Mouse (Mus musculus): ENCODE results near the gene Adss.
"Not testable (repeated sequence)": the region's sequence is repeated elsewhere in the genome, so short reads cannot be mapped to it uniquely, and the experiment has no call there.

The Adss gene

GRCm38 (mm10) chr1:177796193-177796939 is at the start of gene Adss:
Adss (minus strand) TSS chr1:177796511.
- peak; percentile 98 for DNase-seq (ENCODE audit: low spot score)

- not testable (repeated sequence) for DNase-seq (ENCODE audit: low spot score)
Observed at GRCm38 (mm10) chr1:177845812-177846211, 49.5 kb upstream of the Adss start.

GRCm38 (mm10) chr1:177827776-177828175 is 31.5 kb upstream of the Adss start:
- DNase-seq (ENCODE audit: low spot score): not testable (repeated sequence)

- DNase-seq (ENCODE audit: low spot score): not testable (repeated sequence)
Observed at GRCm38 (mm10) chr1:177806772-177807171, 10.5 kb upstream of the Adss start.

- DNase-seq (ENCODE audit: low spot score): no peak
Observed at GRCm38 (mm10) chr1:177803511-177803910, 7.2 kb upstream of the Adss start.

GRCm38 (mm10) chr1:177797151-177797755 is 942 bp upstream of the Adss start:
- DNase-seq (ENCODE audit: low spot score): no peak

GRCm38 (mm10) chr1:177795421-177796192 is 704 bp downstream of the Adss start:
- DNase-seq (ENCODE audit: low spot score): no peak

GRCm38 (mm10) chr1:177794866-177795265 is 1.4 kb downstream of the Adss start:
- peak; percentile 7 for DNase-seq (ENCODE audit: low spot score)

GRCm38 (mm10) chr1:177792835-177793234 is 3.5 kb downstream of the Adss start:
- DNase-seq (ENCODE audit: low spot score): no peak

GRCm38 (mm10) chr1:177777397-177777796 is 18.9 kb downstream of the Adss start:
- no peak for DNase-seq (ENCODE audit: low spot score)

GRCm38 (mm10) chr1:177768931-177769330 is 27.4 kb downstream of the Adss start:
- DNase-seq (ENCODE audit: low spot score): no peak

- no peak for DNase-seq (ENCODE audit: low spot score)
Observed at GRCm38 (mm10) chr1:177757249-177757648, 39.1 kb downstream of the Adss start.

GRCm38 (mm10) chr1:177753496-177753895 is 42.8 kb downstream of the Adss start:
- no peak for DNase-seq (ENCODE audit: low spot score)

GRCm38 (mm10) chr1:177747869-177748540 is 48.3 kb downstream of the Adss start:
- no peak for DNase-seq (ENCODE audit: low spot score)

- DNase-seq (ENCODE audit: low spot score): peak; percentile 6
Observed at GRCm38 (mm10) chr1:177744521-177745325, 51.6 kb downstream of the Adss start.

GRCm38 (mm10) chr1:177742119-177742518 is 54.2 kb downstream of the Adss start:
- no peak for DNase-seq (ENCODE audit: low spot score)

- DNase-seq (ENCODE audit: low spot score): no peak
Observed at GRCm38 (mm10) chr1:177740707-177741106, 55.6 kb downstream of the Adss start.

- no peak for DNase-seq (ENCODE audit: low spot score)
Observed at GRCm38 (mm10) chr1:177737505-177738105, 58.7 kb downstream of the Adss start.

- DNase-seq (ENCODE audit: low spot score): no peak
Observed at GRCm38 (mm10) chr1:177731973-177732372, 64.3 kb downstream of the Adss start.

- DNase-seq (ENCODE audit: low spot score): no peak
Observed at GRCm38 (mm10) chr1:177729043-177730024, 67.0 kb downstream of the Adss start, which contains the start of gene 1700016C15Rik. 1700016C15Rik (plus strand) TSS chr1:177729814.

Data from yolk sac, embryonic 10.5 days (tissue).